Mouse (Mus musculus) CH12.LX (cell line): ENCODE results near the gene Marveld1. TPM values are rescaled to one million over a fixed set of nuclear protein-coding genes. Genes with fewer than 3 reads are reported as not detected.

ENCODE experiments used
- DNase-seq: peaks from one replicate; pipeline ENCODE4 v3.0.0-alpha.2; 2013; ENCODE audit errors: extremely low read depth
- H3K27ac ChIP-seq: 2 replicates; pipeline ENCODE4 v1.5.1; 2012; ENCODE audit warnings: low read depth, mild to moderate bottlenecking, control low read depth, moderate library complexity; ENCODE audit not compliant: insufficient read depth
- H3K27me3 ChIP-seq: replicated peaks from 2 replicates; pipeline ENCODE3; 2012; ENCODE audit warnings: inconsistent platforms
- H3K36me3 ChIP-seq, 2 experiments: replicated peaks in 1 of 2; 2 replicates each; pipeline versions ENCODE3 to v1.6.1; 2012; ENCODE audit warnings: inconsistent platforms in 1 of 2, low read length in 1 of 2, mild to moderate bottlenecking in 1 of 2, mixed read lengths in 1 of 2, moderate library complexity in 1 of 2; ENCODE audit not compliant: control insufficient read depth in 1 of 2, insufficient read depth in 1 of 2
- H3K4me1 ChIP-seq, 2 experiments: 2 replicates each; pipeline ENCODE4 v1.6.1; 2012; ENCODE audit warnings: inconsistent platforms in 1 of 2, moderate library complexity in 1 of 2; ENCODE audit not compliant: insufficient read depth in 2 of 2, control insufficient read depth in 1 of 2
- H3K4me2 ChIP-seq: 2 replicates; pipeline ENCODE4 v1.6.1; 2012; ENCODE audit warnings: low read depth, mild to moderate bottlenecking, control low read depth; ENCODE audit not compliant: poor library complexity, insufficient read depth, severe bottlenecking
- H3K4me3 ChIP-seq, 3 experiments: fragments of 150-350 bp in 1 of 3; sonication (generic) in 1 of 3; replicated peaks in 1 of 3; 2 replicates each; pipeline versions ENCODE3 to v1.5.1; 2011 to 2012; ENCODE audit warnings: low read depth in 2 of 3, low read length in 2 of 3, mild to moderate bottlenecking in 2 of 3, moderate library complexity in 2 of 3, control low read depth in 1 of 3, improper control_type of control experiment in 1 of 3, inconsistent platforms in 1 of 3, mixed read lengths in 1 of 3; ENCODE audit not compliant: poor library complexity in 1 of 3
- H3K79me2 ChIP-seq: replicated peaks from 2 replicates; pipeline ENCODE4 v1.6.1; 2012; ENCODE audit warnings: mild to moderate bottlenecking, moderate library complexity; ENCODE audit not compliant: control insufficient read depth, poor library complexity, insufficient read depth, severe bottlenecking; ENCODE audit errors: extremely low read depth
- H3K9ac ChIP-seq: 2 replicates; pipeline ENCODE4 v1.6.1; 2012; ENCODE audit warnings: low read depth, mild to moderate bottlenecking, control low read depth, moderate library complexity; ENCODE audit not compliant: insufficient read depth
- H3K9me3 ChIP-seq: replicated peaks from 2 replicates; pipeline ENCODE3; 2012; ENCODE audit warnings: low read length, inconsistent platforms, mixed read lengths
- E2F4 ChIP-seq: IDR thresholded peaks from 2 replicates; pipeline ENCODE4 v1.6.1; 2011; ENCODE audit warnings: low read depth, low read length, improper control_type of control experiment; ENCODE audit not compliant: insufficient replicate concordance
- EP300 ChIP-seq: IDR thresholded peaks from 2 replicates; pipeline ENCODE4 v1.6.1; 2011; ENCODE audit warnings: low read length, improper control_type of control experiment
- NRF1 ChIP-seq: IDR thresholded peaks from 2 replicates; pipeline ENCODE4 v1.6.1; 2014; ENCODE audit warnings: low read depth, mild to moderate bottlenecking, inconsistent platforms, low read length, improper control_type of control experiment, moderate library complexity
- SMC3 ChIP-seq: IDR thresholded peaks from 2 replicates; pipeline ENCODE4 v1.6.1; 2011; ENCODE audit warnings: low read depth, low read length, improper control_type of control experiment
- ZKSCAN1 ChIP-seq: IDR thresholded peaks from 2 replicates; pipeline ENCODE4 v1.6.1; 2012; ENCODE audit warnings: low read depth, inconsistent platforms, low read length, improper control_type of control experiment, borderline replicate concordance
- dilution Hi-C: fragments of 300-500 bp; cut with MboI; formaldehyde crosslinking; loops from 2 replicates; pipeline ENCODE4 v1.14.3; 2020; ENCODE audit warnings: low sequenced_read_pairs; ENCODE audit not compliant: extremely low pct_unique_long_range_greater_than_20kb, extremely low pct_ligation_motif_present
- in situ Hi-C: fragments of 300-500 bp; cut with MboI; formaldehyde crosslinking; loops from 3 replicates; pipeline ENCODE4 v1.14.3; 2019; ENCODE audit warnings: low sequenced_read_pairs, low pct_ligation_motif_present, low pct_unique_long_range_greater_than_20kb, mixed read lengths
- polyA plus RNA-seq: library from polyadenylated mRNA; unstranded; fragments of >175 nt; gene quantifications from 2 replicates; pipeline ENCODE4 v1.2.1, GENCODE M21; 2012; ENCODE audit warnings: low read depth; ENCODE audit not compliant: insufficient read length
- total RNA-seq, 2 experiments: library from RNA; depleted of rRNA; stranded (reverse); fragments of 300-350 nt in 1 of 2; fragments of >200 nt in 1 of 2; gene quantifications; 2 replicates each; pipeline ENCODE4 v1.2.3; 2012 to 2014

Gene Marveld1
- total and polyA plus RNA-seq, 3 experiments = 0.07 TPM; not detected in 2

DNA sequence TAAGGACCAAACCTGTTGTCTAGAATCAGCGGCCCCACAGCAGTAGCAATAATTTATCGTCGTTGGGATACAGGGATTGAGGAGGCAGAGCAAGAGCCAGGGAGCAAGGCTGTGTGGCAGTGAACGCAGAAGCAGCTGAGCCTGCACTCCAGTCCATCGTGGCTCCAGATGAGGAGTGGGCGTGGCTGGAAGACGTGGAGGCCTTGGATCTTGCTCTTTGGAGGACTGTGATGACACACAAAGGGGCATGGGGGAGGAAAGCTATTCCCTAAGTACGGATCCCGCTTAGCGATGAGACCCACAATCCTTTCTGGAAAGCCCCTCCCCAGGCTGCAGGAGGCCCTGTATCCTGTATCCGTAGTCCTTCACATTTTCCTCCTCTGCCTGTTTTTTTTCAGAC lies 50.8 kb downstream of the Marveld1 start:
- Histone ChIP-seq H3K9ac (no peak overlapping the region), H3K36me3 (peaks cover 0 to 13% of the 10 kb centered on the region in 2 experiments), H3K4me3 (no peak overlapping the region), H3K4me1 (no peaks in the 10 kb centered on the region), H3K79me2 (no peaks in the 10 kb centered on the region), H3K27me3 (peaks cover 19% of the 10 kb centered on the region), H3K27ac (no peak overlapping the region), H3K4me2 (no peak overlapping the region), H3K9me3 (peaks cover 4% of the 10 kb centered on the region)
- TF ChIP-seq EP300 = no peak
- no peak for TF ChIP-seq SMC3
- TF ChIP-seq ZKSCAN1 = no peak
- TF ChIP-seq E2F4 = no peak
- no peak for TF ChIP-seq NRF1
- dilution Hi-C loops = no loop called here
- no peak for DNase-seq
- in situ Hi-C loops = no loop called here

Other genes starting within 250 kb of the Marveld1 start
- gene Pgam1, start 235.5 kb upstream of the Marveld1 start, total RNA-seq (2012; rRNA removed) = 736 and 928 TPM in 2 replicates
- 1,480 and 1,507 TPM in 2 replicates for gene Pgam1, start 235.5 kb upstream of the Marveld1 start, total RNA-seq (2014; rRNA removed)
- 870 and 932 TPM in 2 replicates for gene Pgam1, start 235.5 kb upstream of the Marveld1 start, polyA plus RNA-seq
- 56.6 and 70.0 TPM in 2 replicates for gene Exosc1, start 214.0 kb upstream of the Marveld1 start, total RNA-seq (2012; rRNA removed)
- gene Exosc1, start 214.0 kb upstream of the Marveld1 start, total RNA-seq (2014; rRNA removed) = 68.6 and 72.6 TPM in 2 replicates
- gene Exosc1, start 214.0 kb upstream of the Marveld1 start, polyA plus RNA-seq = 109 TPM in 2 replicates
- gene Zdhhc16, start 213.9 kb upstream of the Marveld1 start, total RNA-seq (2012; rRNA removed) = 45.5 and 49.6 TPM in 2 replicates
- 29.9 and 30.3 TPM in 2 replicates for gene Zdhhc16, start 213.9 kb upstream of the Marveld1 start, total RNA-seq (2014; rRNA removed)
- gene Zdhhc16, start 213.9 kb upstream of the Marveld1 start, polyA plus RNA-seq = 51.1 and 54.3 TPM in 2 replicates
- gene Mms19, start 166.2 kb upstream of the Marveld1 start, total RNA-seq (2012; rRNA removed) = 26.2 and 32.1 TPM in 2 replicates
- 34.4 and 43.3 TPM in 2 replicates for gene Mms19, start 166.2 kb upstream of the Marveld1 start, total RNA-seq (2014; rRNA removed)
- gene Mms19, start 166.2 kb upstream of the Marveld1 start, polyA plus RNA-seq = 36.5 and 46.3 TPM in 2 replicates
- 3.1 and 3.6 TPM in 2 replicates for gene Ubtd1, start 165.6 kb upstream of the Marveld1 start, total RNA-seq (2012; rRNA removed)
- gene Ubtd1, start 165.6 kb upstream of the Marveld1 start, total RNA-seq (2014; rRNA removed) = 3.1 and 3.4 TPM in 2 replicates
- gene Ubtd1, start 165.6 kb upstream of the Marveld1 start, polyA plus RNA-seq = 5.5 and 5.8 TPM in 2 replicates
- not detected in 2 replicates for gene Ankrd2, start 111.4 kb upstream of the Marveld1 start, total RNA-seq (2012; rRNA removed)
- gene Ankrd2, start 111.4 kb upstream of the Marveld1 start, total RNA-seq (2014; rRNA removed) = not detected in 2 replicates
- gene Ankrd2, start 111.4 kb upstream of the Marveld1 start, polyA plus RNA-seq = not detected in 2 replicates
- not detected in 2 replicates for gene Hoga1, start 101.8 kb upstream of the Marveld1 start, total RNA-seq (2012; rRNA removed)
- not detected in 2 replicates for gene Hoga1, start 101.8 kb upstream of the Marveld1 start, total RNA-seq (2014; rRNA removed)
- gene Hoga1, start 101.8 kb upstream of the Marveld1 start, polyA plus RNA-seq = not detected in 2 replicates
- gene 4933411K16Rik, start 95.2 kb upstream of the Marveld1 start, total RNA-seq (2012; rRNA removed) = not detected in 2 replicates
- gene 4933411K16Rik, start 95.2 kb upstream of the Marveld1 start, total RNA-seq (2014; rRNA removed) = not detected in 2 replicates
- gene 4933411K16Rik, start 95.2 kb upstream of the Marveld1 start, polyA plus RNA-seq = not detected in 2 replicates
- gene Morn4, start 61.0 kb upstream of the Marveld1 start, total RNA-seq (2012; rRNA removed) = 0.04 TPM in 1 of 2 replicates, not detected in the other
- gene Morn4, start 61.0 kb upstream of the Marveld1 start, total RNA-seq (2014; rRNA removed) = not detected in 2 replicates
- gene Morn4, start 61.0 kb upstream of the Marveld1 start, polyA plus RNA-seq = 0.24 and 0.27 TPM in 2 replicates
- gene Pi4k2a, start 56.9 kb upstream of the Marveld1 start, total RNA-seq (2012; rRNA removed) = 10.0 and 10.9 TPM in 2 replicates
- 5.8 and 7.0 TPM in 2 replicates for gene Pi4k2a, start 56.9 kb upstream of the Marveld1 start, total RNA-seq (2014; rRNA removed)
- gene Pi4k2a, start 56.9 kb upstream of the Marveld1 start, polyA plus RNA-seq = 21.4 and 23.9 TPM in 2 replicates
- 7.7 and 9.3 TPM in 2 replicates for gene Avpi1, start 18.3 kb upstream of the Marveld1 start, total RNA-seq (2012; rRNA removed)
- 8.1 and 9.0 TPM in 2 replicates for gene Avpi1, start 18.3 kb upstream of the Marveld1 start, total RNA-seq (2014; rRNA removed)
- 5.9 and 6.5 TPM in 2 replicates for gene Avpi1, start 18.3 kb upstream of the Marveld1 start, polyA plus RNA-seq
- 14.6 and 16.2 TPM in 2 replicates for gene Zfyve27, start 16.6 kb downstream of the Marveld1 start, total RNA-seq (2012; rRNA removed)
- 11.3 and 11.4 TPM in 2 replicates for gene Zfyve27, start 16.6 kb downstream of the Marveld1 start, total RNA-seq (2014; rRNA removed)
- gene Zfyve27, start 16.6 kb downstream of the Marveld1 start, polyA plus RNA-seq = 18.3 and 19.2 TPM in 2 replicates
- not detected in 2 replicates for gene Sfrp5, start 54.9 kb downstream of the Marveld1 start, total RNA-seq (2012; rRNA removed)
- gene Sfrp5, start 54.9 kb downstream of the Marveld1 start, total RNA-seq (2014; rRNA removed) = not detected in 2 replicates
- not detected in 2 replicates for gene Sfrp5, start 54.9 kb downstream of the Marveld1 start, polyA plus RNA-seq
- gene Golga7b, start 100.2 kb downstream of the Marveld1 start, total RNA-seq (2012; rRNA removed) = 0.08 TPM in 2 replicates
- gene Golga7b, start 100.2 kb downstream of the Marveld1 start, total RNA-seq (2014; rRNA removed) = 0.07 and 0.18 TPM in 2 replicates
- 0.14 and 0.19 TPM in 2 replicates for gene Golga7b, start 100.2 kb downstream of the Marveld1 start, polyA plus RNA-seq